Mouse (Mus musculus) erythroblast, embryonic 14.5 days (primary cell): ENCODE data around the gene Ambp.

Source experiments
- GATA1 ChIP-seq: IDR thresholded peaks from 2 replicates; pipeline ENCODE4 v1.6.1; 2012; ENCODE audit warnings: low read length, inconsistent platforms, mixed read lengths
- TAL1 ChIP-seq: IDR thresholded peaks from 3 replicates; pipeline ENCODE4 v1.6.1; 2012; ENCODE audit warnings: low read length, inconsistent platforms, mixed read lengths

GRCm38 (mm10) chr4:63124861-63125466 lies 29.6 kb downstream of the Ambp start:
- TF ChIP-seq GATA1 (no peak), TAL1 (no peak)
